Mouse (Mus musculus): ENCODE measurements at regions not wholly inside any gene's neighbourhood (a gene's known extent, or its start where the extent isn't known, plus 50 kb on each side); places are given as distances from the start of the nearest gene placed in this dataset.

DNA sequence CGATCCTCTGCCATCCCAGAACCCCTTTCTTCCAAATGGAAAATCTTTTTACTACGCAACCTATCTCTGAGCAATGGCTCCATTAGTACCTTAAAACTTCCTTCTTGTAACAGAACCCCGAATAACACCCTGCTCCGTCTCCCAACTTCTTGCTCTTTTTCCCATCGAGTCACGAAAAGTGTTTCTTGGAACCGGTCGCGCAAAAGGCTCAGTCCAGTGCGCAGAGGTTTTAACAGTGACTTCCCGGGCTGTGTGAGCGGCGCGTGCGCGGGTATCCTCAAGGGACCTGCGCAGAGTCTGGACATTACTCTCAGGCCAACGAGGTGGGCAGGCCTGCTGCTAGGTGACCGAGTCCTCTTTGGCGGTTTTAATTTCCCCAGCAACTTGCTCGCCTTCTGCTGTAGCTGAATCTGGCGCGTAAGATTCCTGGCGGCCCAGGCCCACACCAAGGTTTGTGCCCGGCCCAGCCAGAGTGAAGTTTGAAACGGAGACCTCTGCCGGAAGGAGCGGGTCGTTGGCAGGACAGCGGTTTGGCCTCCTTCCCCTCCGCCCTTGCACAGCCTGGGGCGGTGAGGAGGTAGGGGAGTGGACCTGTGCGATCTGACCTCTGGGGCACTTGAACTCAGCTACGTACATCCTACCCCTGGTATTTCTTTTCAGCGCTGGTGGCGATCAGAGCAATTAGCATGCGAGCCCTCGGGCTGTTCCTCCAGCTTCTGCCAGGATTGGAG lies 1103.8 kb upstream of the 2610301B20Rik start:
- DNase-seq (ENCODE audit: low spot score) (peak; percentile 76), ATAC-seq (replicated peaks; ENCODE audit: insufficient number of reproducible peaks, low FRiP score, low TSS enrichment, low read depth) (peak; percentile 90)
- 2% methylated on average over 38 of the region's 38 CpGs for WGBS
- Histone ChIP-seq H3K4me1 (ENCODE audit: control insufficient read depth, insufficient read depth, low read length) (no peaks in the 10 kb centered on the region), H3K4me2 (ENCODE audit: low read depth, low read length) (peak overlapping the region; percentile 53), H3K27ac (replicated peaks; ENCODE audit: low read depth, low read length) (no peak overlapping the region), H3K9me3 (replicated peaks; ENCODE audit: control insufficient read depth, low read length) (no peaks in the 10 kb centered on the region), H3K9ac (replicated peaks; ENCODE audit: low read length) (peak overlapping the region; percentile 52), H3K36me3 (replicated peaks; ENCODE audit: control insufficient read depth, insufficient read depth, low read depth, low read length) (no peaks in the 10 kb centered on the region), H3K4me3 (ENCODE audit: low read depth, low read length) (peak overlapping the region; percentile 42), H3K27me3 (ENCODE audit: control insufficient read depth, insufficient read depth, low read length) (no peaks in the 10 kb centered on the region)

- peak; percentile 51 for ATAC-seq (replicated peaks; ENCODE audit: insufficient number of reproducible peaks, low FRiP score, low TSS enrichment, low read depth)
- WGBS = under 1% methylated on average over 5 of the region's 5 CpGs
- Histone ChIP-seq H3K36me3 (replicated peaks; ENCODE audit: control insufficient read depth, insufficient read depth, low read depth, low read length) (no peaks in the 10 kb centered on the region), H3K4me1 (ENCODE audit: control insufficient read depth, insufficient read depth, low read length) (no peaks in the 10 kb centered on the region), H3K4me2 (ENCODE audit: low read depth, low read length) (peak overlapping the region; percentile 53), H3K27me3 (ENCODE audit: control insufficient read depth, insufficient read depth, low read length) (no peaks in the 10 kb centered on the region), H3K4me3 (ENCODE audit: low read depth, low read length) (peak overlapping the region; percentile 42), H3K9me3 (replicated peaks; ENCODE audit: control insufficient read depth, low read length) (no peaks in the 10 kb centered on the region), H3K27ac (replicated peaks; ENCODE audit: low read depth, low read length) (no peak overlapping the region), H3K9ac (replicated peaks; ENCODE audit: low read length) (peak overlapping the region; percentile 52)
- DNase-seq (ENCODE audit: low spot score) = peak; percentile 76
Observed at GRCm38 (mm10) chr4:9771103-9771474, 1103.2 kb upstream of the 2610301B20Rik start.

GRCm38 (mm10) chr4:9778391-9778790 lies 1095.9 kb upstream of the 2610301B20Rik start:
- WGBS = 93% methylated on average over 8 of the region's 8 CpGs

GRCm38 (mm10) chr4:9779594-9779993 lies 1094.7 kb upstream of the 2610301B20Rik start:
- H3K9me3 ChIP-seq (replicated peaks; ENCODE audit: control insufficient read depth, low read length) = no peaks in the 10 kb centered on the region
- no peak overlapping the region for H3K4me2 ChIP-seq (ENCODE audit: low read depth, low read length)
- H3K4me1 ChIP-seq (ENCODE audit: control insufficient read depth, insufficient read depth, low read length) = no peaks in the 10 kb centered on the region
- no peak overlapping the region for H3K27ac ChIP-seq (replicated peaks; ENCODE audit: low read depth, low read length)
- DNase-seq (ENCODE audit: low spot score) = no peak
- H3K4me3 ChIP-seq (ENCODE audit: low read depth, low read length) = no peak overlapping the region
- no peaks in the 10 kb centered on the region for H3K36me3 ChIP-seq (replicated peaks; ENCODE audit: control insufficient read depth, insufficient read depth, low read depth, low read length)
- H3K9ac ChIP-seq (replicated peaks; ENCODE audit: low read length) = no peak overlapping the region
- WGBS = 89% methylated on average over 3 of the region's 3 CpGs
- no peaks in the 10 kb centered on the region for H3K27me3 ChIP-seq (ENCODE audit: control insufficient read depth, insufficient read depth, low read length)
- ATAC-seq (replicated peaks; ENCODE audit: insufficient number of reproducible peaks, low FRiP score, low TSS enrichment, low read depth) = no peak

More at GRCm38 (mm10) chr4:9778391-9778790, 1095.9 kb upstream of the 2610301B20Rik start:
- Histone ChIP-seq H3K27me3 (ENCODE audit: control insufficient read depth, insufficient read depth, low read length) (no peaks in the 10 kb centered on the region), H3K27ac (replicated peaks; ENCODE audit: low read depth, low read length) (no peak overlapping the region), H3K36me3 (replicated peaks; ENCODE audit: control insufficient read depth, insufficient read depth, low read depth, low read length) (no peaks in the 10 kb centered on the region), H3K4me3 (ENCODE audit: low read depth, low read length) (no peak overlapping the region), H3K9ac (replicated peaks; ENCODE audit: low read length) (no peak overlapping the region), H3K9me3 (replicated peaks; ENCODE audit: control insufficient read depth, low read length) (no peaks in the 10 kb centered on the region), H3K4me1 (ENCODE audit: control insufficient read depth, insufficient read depth, low read length) (no peaks in the 10 kb centered on the region), H3K4me2 (ENCODE audit: low read depth, low read length) (no peak overlapping the region)
- ATAC-seq (replicated peaks; ENCODE audit: insufficient number of reproducible peaks, low FRiP score, low TSS enrichment, low read depth) = no peak
- DNase-seq (ENCODE audit: low spot score) = no peak

- no peak overlapping the region for H3K9ac ChIP-seq (replicated peaks; ENCODE audit: low read length)
- 36% methylated on average over 9 of the region's 9 CpGs for WGBS
- H3K4me1 ChIP-seq (ENCODE audit: control insufficient read depth, insufficient read depth, low read length) = no peaks in the 10 kb centered on the region
- no peak overlapping the region for H3K27ac ChIP-seq (replicated peaks; ENCODE audit: low read depth, low read length)
- DNase-seq (ENCODE audit: low spot score) (peak; percentile 81), ATAC-seq (replicated peaks; ENCODE audit: insufficient number of reproducible peaks, low FRiP score, low TSS enrichment, low read depth) (no peak)
- no peak overlapping the region for H3K4me3 ChIP-seq (ENCODE audit: low read depth, low read length)
- no peak overlapping the region for H3K4me2 ChIP-seq (ENCODE audit: low read depth, low read length)
- H3K36me3 ChIP-seq (replicated peaks; ENCODE audit: control insufficient read depth, insufficient read depth, low read depth, low read length) = no peaks in the 10 kb centered on the region
- no peaks in the 10 kb centered on the region for H3K27me3 ChIP-seq (ENCODE audit: control insufficient read depth, insufficient read depth, low read length)
- H3K9me3 ChIP-seq (replicated peaks; ENCODE audit: control insufficient read depth, low read length) = no peaks in the 10 kb centered on the region
Observed at GRCm38 (mm10) chr4:9780179-9780578, 1094.1 kb upstream of the 2610301B20Rik start.

- Histone ChIP-seq H3K36me3 (replicated peaks; ENCODE audit: control insufficient read depth, insufficient read depth, low read depth, low read length) (no peaks in the 10 kb centered on the region), H3K4me1 (ENCODE audit: control insufficient read depth, insufficient read depth, low read length) (no peaks in the 10 kb centered on the region), H3K27me3 (ENCODE audit: control insufficient read depth, insufficient read depth, low read length) (no peaks in the 10 kb centered on the region), H3K4me2 (ENCODE audit: low read depth, low read length) (no peak overlapping the region), H3K9ac (replicated peaks; ENCODE audit: low read length) (no peak overlapping the region), H3K4me3 (ENCODE audit: low read depth, low read length) (no peak overlapping the region), H3K27ac (replicated peaks; ENCODE audit: low read depth, low read length) (no peak overlapping the region), H3K9me3 (replicated peaks; ENCODE audit: control insufficient read depth, low read length) (no peaks in the 10 kb centered on the region)
- WGBS = 69% methylated on average over 2 of the region's 2 CpGs
- DNase-seq (ENCODE audit: low spot score) (no peak), ATAC-seq (replicated peaks; ENCODE audit: insufficient number of reproducible peaks, low FRiP score, low TSS enrichment, low read depth) (no peak)
Observed at GRCm38 (mm10) chr4:9781318-9781717, 1093.0 kb upstream of the 2610301B20Rik start.

DNA sequence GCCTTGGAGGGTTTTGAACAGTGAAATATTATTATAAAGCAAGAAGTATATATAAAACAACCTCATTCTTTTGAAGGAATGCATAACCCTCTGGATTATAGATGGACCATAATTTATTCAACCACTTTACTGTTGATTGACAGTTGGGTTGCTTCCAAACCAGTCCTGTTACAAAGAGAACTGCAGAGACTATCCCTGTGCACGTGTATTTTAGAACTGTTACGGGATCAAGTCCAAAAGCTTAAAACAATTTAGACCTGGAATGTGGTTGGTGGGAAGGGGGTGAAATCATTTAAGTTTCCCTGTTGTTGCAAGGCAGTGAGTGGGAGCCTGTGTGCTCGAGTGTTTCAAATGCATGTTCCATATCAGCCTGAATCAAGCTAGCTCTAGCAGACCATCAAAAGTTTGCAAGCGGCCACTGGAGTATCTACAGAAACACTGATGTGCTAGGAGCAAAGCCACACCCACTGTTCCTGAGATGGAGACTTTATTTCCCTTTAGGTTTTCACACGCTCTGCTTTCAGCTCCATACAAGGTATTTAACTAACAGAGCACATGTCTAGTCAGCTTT lies 1086.4 kb upstream of the 2610301B20Rik start:
- Histone ChIP-seq H3K36me3 (replicated peaks; ENCODE audit: control insufficient read depth, insufficient read depth, low read depth, low read length) (no peaks in the 10 kb centered on the region), H3K9me3 (replicated peaks; ENCODE audit: control insufficient read depth, low read length) (no peaks in the 10 kb centered on the region), H3K27me3 (ENCODE audit: control insufficient read depth, insufficient read depth, low read length) (no peaks in the 10 kb centered on the region), H3K4me2 (ENCODE audit: low read depth, low read length) (no peak overlapping the region), H3K4me1 (ENCODE audit: control insufficient read depth, insufficient read depth, low read length) (no peaks in the 10 kb centered on the region), H3K4me3 (ENCODE audit: low read depth, low read length) (no peak overlapping the region), H3K27ac (replicated peaks; ENCODE audit: low read depth, low read length) (no peak overlapping the region), H3K9ac (replicated peaks; ENCODE audit: low read length) (no peak overlapping the region)
- no peak for ATAC-seq (replicated peaks; ENCODE audit: insufficient number of reproducible peaks, low FRiP score, low TSS enrichment, low read depth)
- WGBS = 78% methylated on average over 5 of the region's 5 CpGs
- DNase-seq (ENCODE audit: low spot score) = no peak

- ATAC-seq (replicated peaks; ENCODE audit: insufficient number of reproducible peaks, low FRiP score, low TSS enrichment, low read depth) = no peak
- Histone ChIP-seq H3K36me3 (replicated peaks; ENCODE audit: control insufficient read depth, insufficient read depth, low read depth, low read length) (no peaks in the 10 kb centered on the region), H3K9me3 (replicated peaks; ENCODE audit: control insufficient read depth, low read length) (no peaks in the 10 kb centered on the region), H3K4me2 (ENCODE audit: low read depth, low read length) (no peak overlapping the region), H3K4me1 (ENCODE audit: control insufficient read depth, insufficient read depth, low read length) (no peaks in the 10 kb centered on the region), H3K27ac (replicated peaks; ENCODE audit: low read depth, low read length) (no peak overlapping the region), H3K4me3 (ENCODE audit: low read depth, low read length) (no peak overlapping the region), H3K9ac (replicated peaks; ENCODE audit: low read length) (no peak overlapping the region), H3K27me3 (ENCODE audit: control insufficient read depth, insufficient read depth, low read length) (no peaks in the 10 kb centered on the region)
- no peak for DNase-seq (ENCODE audit: low spot score)
- 96% methylated on average over 8 of the region's 8 CpGs for WGBS
Observed at GRCm38 (mm10) chr4:9790478-9790877, 1083.8 kb upstream of the 2610301B20Rik start.

Measured in embryonic facial prominence, embryonic 11.5 days (tissue).